Mouse (Mus musculus): Measurements from ENCODE around the gene Abcb4.
"Not testable (repeated sequence)": the region's sequence is repeated elsewhere in the genome, so short reads cannot be mapped to it uniquely, and the experiment has no call there.

Gene Abcb4

GRCm38 (mm10) chr5:8999108-8999507, 105.6 kb downstream of the Abcb4 start:
- no peak for DNase-seq (ENCODE audit: low read depth, low spot score)

DNA sequence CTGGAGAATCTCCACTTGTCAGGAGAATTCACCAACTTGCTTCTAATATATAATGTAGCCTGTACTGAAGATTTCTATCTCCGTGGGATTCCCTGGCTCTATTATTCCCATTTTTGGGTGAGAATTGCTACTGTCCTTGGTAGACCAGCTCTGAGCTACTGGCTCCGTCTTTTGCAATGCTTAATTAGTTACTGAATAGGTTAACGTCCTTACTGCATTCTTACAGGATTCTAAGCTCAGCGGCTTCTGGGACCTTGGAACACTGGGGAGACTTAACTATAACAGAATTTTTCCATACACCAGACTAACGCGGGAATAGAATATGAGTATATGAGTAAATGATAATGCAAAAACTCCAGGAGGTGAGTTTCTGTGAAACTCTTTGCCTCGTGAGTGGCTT, 106.5 kb downstream of the Abcb4 start:
- DNase-seq (ENCODE audit: low read depth, low spot score), result not testable (repeated sequence)

GRCm38 (mm10) chr5:9006585-9006984, 113.1 kb downstream of the Abcb4 start:
- DNase-seq (ENCODE audit: low read depth, low spot score), result not testable (repeated sequence)

All from CD4-positive, CD25-positive, alpha-beta regulatory T cell, adult 2 months (primary cell).